Mouse (Mus musculus): ENCODE results near the gene Pate2. TPM values are rescaled to one million over a fixed set of nuclear protein-coding genes. Genes with fewer than 3 reads are reported as not detected.

Pate2 gene
- polyA plus RNA-seq, 1 experiment: 0.13 TPM

DNA sequence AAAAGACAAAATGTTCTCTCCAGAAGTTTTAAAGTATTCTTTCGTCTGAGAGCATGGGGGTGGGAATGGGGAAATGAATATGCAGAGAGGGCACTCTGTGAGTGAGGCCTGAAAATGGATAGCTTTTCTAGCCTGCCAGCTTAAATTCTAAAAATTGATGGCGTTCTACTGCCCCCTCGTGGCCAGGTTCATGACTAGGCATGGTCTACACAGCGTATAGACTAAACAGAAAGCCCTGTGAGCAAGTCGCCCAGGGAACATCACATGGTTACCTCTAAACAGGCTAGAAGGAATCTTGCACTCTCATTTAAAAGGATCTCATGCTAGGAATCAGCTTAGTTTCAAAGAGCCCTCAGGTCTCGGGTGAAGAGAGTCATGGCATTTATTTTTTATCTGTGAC lies 28.6 kb upstream of the Pate2 start:
- 7% methylated on average over 6 of the region's 6 CpGs for WGBS
- Histone ChIP-seq H3K4me1 (ENCODE audit: control insufficient read depth, insufficient read depth, insufficient read length, low read length) (no peaks in the 10 kb centered on the region), H3K4me3 (ENCODE audit: low read depth, low read length) (no peak overlapping the region), H3K27me3 (ENCODE audit: control insufficient read depth, insufficient read depth, low read length) (no peaks in the 10 kb centered on the region), H3K27ac (ENCODE audit: insufficient read depth, low read depth, low read length) (no peak overlapping the region), H3K36me3 (ENCODE audit: control insufficient read depth, insufficient read depth, low read length) (no peaks in the 10 kb centered on the region)
- TF ChIP-seq POLR2A (IDR thresholded peaks at IDR 0.05; ENCODE audit: low read depth, low read length) (no peak), CTCF (IDR thresholded peaks at IDR 0.05; ENCODE audit: extremely low read depth, insufficient read length, insufficient replicate concordance, low read depth, low read length) (peak; percentile 62; the same call in 1 of the 2 replicates)

GRCm38 (mm10) chr9:35541941-35542340 lies 28.1 kb upstream of the Pate2 start:
- Histone ChIP-seq H3K27ac (ENCODE audit: insufficient read depth, low read depth, low read length) (no peak overlapping the region), H3K36me3 (ENCODE audit: control insufficient read depth, insufficient read depth, low read length) (no peaks in the 10 kb centered on the region), H3K4me3 (ENCODE audit: low read depth, low read length) (no peak overlapping the region), H3K27me3 (ENCODE audit: control insufficient read depth, insufficient read depth, low read length) (no peaks in the 10 kb centered on the region), H3K4me1 (ENCODE audit: control insufficient read depth, insufficient read depth, insufficient read length, low read length) (no peaks in the 10 kb centered on the region)
- 56% methylated on average over 6 of the region's 6 CpGs for WGBS
- no peak for TF ChIP-seq CTCF (IDR thresholded peaks at IDR 0.05; ENCODE audit: extremely low read depth, insufficient read length, insufficient replicate concordance, low read depth, low read length)
- no peak for TF ChIP-seq POLR2A (IDR thresholded peaks at IDR 0.05; ENCODE audit: low read depth, low read length)

GRCm38 (mm10) chr9:35543099-35543860 lies 26.8 kb upstream of the Pate2 start:
- 77% methylated on average over 14 of the region's 14 CpGs for WGBS
- H3K36me3 ChIP-seq (ENCODE audit: control insufficient read depth, insufficient read depth, low read length): no peaks in the 10 kb centered on the region
- TF ChIP-seq POLR2A (IDR thresholded peaks at IDR 0.05; ENCODE audit: low read depth, low read length): no peak
- TF ChIP-seq CTCF (IDR thresholded peaks at IDR 0.05; ENCODE audit: extremely low read depth, insufficient read length, insufficient replicate concordance, low read depth, low read length): no peak
- H3K27ac ChIP-seq (ENCODE audit: insufficient read depth, low read depth, low read length): no peak overlapping the region
- H3K27me3 ChIP-seq (ENCODE audit: control insufficient read depth, insufficient read depth, low read length): no peaks in the 10 kb centered on the region
- H3K4me1 ChIP-seq (ENCODE audit: control insufficient read depth, insufficient read depth, insufficient read length, low read length): no peaks in the 10 kb centered on the region
- H3K4me3 ChIP-seq (ENCODE audit: low read depth, low read length): no peak overlapping the region

- WGBS: 70% methylated on average over 2 of the region's 2 CpGs
- no peak overlapping the region for H3K4me3 ChIP-seq (ENCODE audit: low read depth, low read length)
- TF ChIP-seq CTCF (IDR thresholded peaks at IDR 0.05; ENCODE audit: extremely low read depth, insufficient read length, insufficient replicate concordance, low read depth, low read length) (no peak), POLR2A (IDR thresholded peaks at IDR 0.05; ENCODE audit: low read depth, low read length) (no peak)
- H3K27ac ChIP-seq (ENCODE audit: insufficient read depth, low read depth, low read length): no peak overlapping the region
- no peaks in the 10 kb centered on the region for H3K36me3 ChIP-seq (ENCODE audit: control insufficient read depth, insufficient read depth, low read length)
- no peaks in the 10 kb centered on the region for H3K27me3 ChIP-seq (ENCODE audit: control insufficient read depth, insufficient read depth, low read length)
- no peaks in the 10 kb centered on the region for H3K4me1 ChIP-seq (ENCODE audit: control insufficient read depth, insufficient read depth, insufficient read length, low read length)
These were observed 25.4 kb upstream of the Pate2 start for GRCm38 (mm10) chr9:35544666-35545065.

- H3K4me3 ChIP-seq (ENCODE audit: low read depth, low read length): no peak overlapping the region
- 68% methylated on average over 12 of the region's 12 CpGs for WGBS
- H3K36me3 ChIP-seq (ENCODE audit: control insufficient read depth, insufficient read depth, low read length): no peaks in the 10 kb centered on the region
- H3K27ac ChIP-seq (ENCODE audit: insufficient read depth, low read depth, low read length): no peak overlapping the region
- no peaks in the 10 kb centered on the region for H3K27me3 ChIP-seq (ENCODE audit: control insufficient read depth, insufficient read depth, low read length)
- no peak for TF ChIP-seq POLR2A (IDR thresholded peaks at IDR 0.05; ENCODE audit: low read depth, low read length)
- no peak; the same call in 1 of the 2 replicates for TF ChIP-seq CTCF (IDR thresholded peaks at IDR 0.05; ENCODE audit: extremely low read depth, insufficient read length, insufficient replicate concordance, low read depth, low read length)
- H3K4me1 ChIP-seq (ENCODE audit: control insufficient read depth, insufficient read depth, insufficient read length, low read length): no peaks in the 10 kb centered on the region
These were observed 24.4 kb upstream of the Pate2 start for GRCm38 (mm10) chr9:35545704-35546103.

GRCm38 (mm10) chr9:35546745-35547144 lies 23.3 kb upstream of the Pate2 start:
- H3K27ac ChIP-seq (ENCODE audit: insufficient read depth, low read depth, low read length): no peak overlapping the region
- TF ChIP-seq POLR2A (IDR thresholded peaks at IDR 0.05; ENCODE audit: low read depth, low read length) (no peak), CTCF (IDR thresholded peaks at IDR 0.05; ENCODE audit: extremely low read depth, insufficient read length, insufficient replicate concordance, low read depth, low read length) (no peak)
- WGBS: 65% methylated on average over 9 of the region's 9 CpGs
- H3K36me3 ChIP-seq (ENCODE audit: control insufficient read depth, insufficient read depth, low read length): no peaks in the 10 kb centered on the region
- peak overlapping the region; percentile 8; the same call in 1 of the 2 replicates for H3K4me3 ChIP-seq (ENCODE audit: low read depth, low read length)
- H3K27me3 ChIP-seq (ENCODE audit: control insufficient read depth, insufficient read depth, low read length): 0 out of 2 replicates have a peak, but pooled peaks cover 3% of the 10 kb centered on the region
- H3K4me1 ChIP-seq (ENCODE audit: control insufficient read depth, insufficient read depth, insufficient read length, low read length): no peaks in the 10 kb centered on the region

GRCm38 (mm10) chr9:35548455-35548854 lies 21.6 kb upstream of the Pate2 start:
- no peaks in the 10 kb centered on the region for H3K36me3 ChIP-seq (ENCODE audit: control insufficient read depth, insufficient read depth, low read length)
- WGBS: 69% methylated on average over 9 of the region's 9 CpGs
- H3K27ac ChIP-seq (ENCODE audit: insufficient read depth, low read depth, low read length): no peak overlapping the region
- no peak overlapping the region for H3K4me3 ChIP-seq (ENCODE audit: low read depth, low read length)
- H3K4me1 ChIP-seq (ENCODE audit: control insufficient read depth, insufficient read depth, insufficient read length, low read length): no peaks in the 10 kb centered on the region
- H3K27me3 ChIP-seq (ENCODE audit: control insufficient read depth, insufficient read depth, low read length): peaks cover 3% of the 10 kb centered on the region; the same call in 1 of the 2 replicates
- TF ChIP-seq POLR2A (IDR thresholded peaks at IDR 0.05; ENCODE audit: low read depth, low read length): no peak
- TF ChIP-seq CTCF (IDR thresholded peaks at IDR 0.05; ENCODE audit: extremely low read depth, insufficient read length, insufficient replicate concordance, low read depth, low read length): no peak
